Mouse (Mus musculus): ENCODE measurements around the gene Nsun2. TPM values are rescaled to one million over a fixed set of nuclear protein-coding genes. Genes with fewer than 3 reads are reported as not detected.

The Nsun2 gene
- polyA plus RNA-seq, 1 experiment from 2014 or later, result 119 TPM

GRCm38 (mm10) chr13:69502863-69503262 is 30.7 kb upstream of the Nsun2 start:
- no peak overlapping the region for H3K9ac ChIP-seq
- 81% methylated on average over 5 of the region's 5 CpGs for WGBS
- H3K27ac ChIP-seq (replicated peaks), result no peak overlapping the region
- ATAC-seq (ENCODE audit: insufficient number of reproducible peaks, low FRiP score, low TSS enrichment, low read depth), result no peak
- peaks cover 91% of the 10 kb centered on the region for H3K36me3 ChIP-seq
- no peaks in the 10 kb centered on the region for H3K9me3 ChIP-seq (replicated peaks)
- no peak overlapping the region for H3K4me2 ChIP-seq (replicated peaks)
- H3K27me3 ChIP-seq, result no peaks in the 10 kb centered on the region
- H3K4me1 ChIP-seq, result no peaks in the 10 kb centered on the region
- no peak overlapping the region for H3K4me3 ChIP-seq (replicated peaks)

- no peak overlapping the region for H3K9ac ChIP-seq
- H3K9me3 ChIP-seq (replicated peaks), result no peaks in the 10 kb centered on the region
- H3K4me3 ChIP-seq (replicated peaks), result no peak overlapping the region
- H3K4me2 ChIP-seq (replicated peaks), result no peak overlapping the region
- H3K27ac ChIP-seq (replicated peaks), result no peak overlapping the region
- 89% methylated on average over 12 of the region's 12 CpGs for WGBS
- H3K4me1 ChIP-seq, result no peaks in the 10 kb centered on the region
- H3K36me3 ChIP-seq, result peaks cover 77% of the 10 kb centered on the region
- no peak for ATAC-seq (ENCODE audit: insufficient number of reproducible peaks, low FRiP score, low TSS enrichment, low read depth)
- no peaks in the 10 kb centered on the region for H3K27me3 ChIP-seq
These were observed 27.0 kb upstream of the Nsun2 start for GRCm38 (mm10) chr13:69506341-69507086.

- WGBS, result 96% methylated on average over 3 of the region's 3 CpGs
- Histone ChIP-seq H3K4me2 (replicated peaks) (no peak overlapping the region), H3K36me3 (peaks cover 77% of the 10 kb centered on the region), H3K9me3 (replicated peaks) (no peaks in the 10 kb centered on the region), H3K4me3 (replicated peaks) (no peak overlapping the region), H3K27me3 (no peaks in the 10 kb centered on the region), H3K27ac (replicated peaks) (no peak overlapping the region), H3K4me1 (no peaks in the 10 kb centered on the region), H3K9ac (no peak overlapping the region)
- no peak for ATAC-seq (ENCODE audit: insufficient number of reproducible peaks, low FRiP score, low TSS enrichment, low read depth)
These were observed 25.9 kb upstream of the Nsun2 start for GRCm38 (mm10) chr13:69507666-69508065.

- Histone ChIP-seq H3K27me3 (no peaks in the 10 kb centered on the region), H3K27ac (replicated peaks) (no peak overlapping the region), H3K4me1 (no peaks in the 10 kb centered on the region), H3K9ac (no peak overlapping the region), H3K4me3 (replicated peaks) (no peak overlapping the region), H3K36me3 (peaks cover 65% of the 10 kb centered on the region), H3K9me3 (replicated peaks) (no peaks in the 10 kb centered on the region), H3K4me2 (replicated peaks) (no peak overlapping the region)
- no peak for ATAC-seq (ENCODE audit: insufficient number of reproducible peaks, low FRiP score, low TSS enrichment, low read depth)
- WGBS, result 53% methylated on average over 9 of the region's 9 CpGs
These were observed 23.9 kb upstream of the Nsun2 start for GRCm38 (mm10) chr13:69509391-69510244.

- H3K27ac ChIP-seq (replicated peaks), result no peak overlapping the region
- H3K36me3 ChIP-seq, result peaks cover 29% of the 10 kb centered on the region
- no peak overlapping the region for H3K9ac ChIP-seq
- WGBS, result 51% methylated on average over 3 of the region's 3 CpGs
- H3K4me2 ChIP-seq (replicated peaks), result no peak overlapping the region
- no peak overlapping the region for H3K4me3 ChIP-seq (replicated peaks)
- H3K27me3 ChIP-seq, result no peaks in the 10 kb centered on the region
- no peaks in the 10 kb centered on the region for H3K9me3 ChIP-seq (replicated peaks)
- peaks cover 7% of the 10 kb centered on the region for H3K4me1 ChIP-seq
- no peak for ATAC-seq (ENCODE audit: insufficient number of reproducible peaks, low FRiP score, low TSS enrichment, low read depth)
These were observed 18.5 kb upstream of the Nsun2 start for GRCm38 (mm10) chr13:69515091-69515490.

GRCm38 (mm10) chr13:69517445-69517844 is 16.1 kb upstream of the Nsun2 start:
- Histone ChIP-seq H3K9me3 (replicated peaks) (no peaks in the 10 kb centered on the region), H3K4me2 (replicated peaks) (no peak overlapping the region), H3K27me3 (no peaks in the 10 kb centered on the region), H3K4me3 (replicated peaks) (no peak overlapping the region), H3K27ac (replicated peaks) (no peak overlapping the region), H3K4me1 (peaks cover 13% of the 10 kb centered on the region), H3K9ac (no peak overlapping the region), H3K36me3 (peaks cover 13% of the 10 kb centered on the region; the same call in 1 of the 2 replicates)
- ATAC-seq (ENCODE audit: insufficient number of reproducible peaks, low FRiP score, low TSS enrichment, low read depth), result no peak
- WGBS, result 67% methylated on average over 6 of the region's 6 CpGs

- no peaks in the 10 kb centered on the region for H3K27me3 ChIP-seq
- H3K4me1 ChIP-seq, result peaks cover 25% of the 10 kb centered on the region
- H3K4me3 ChIP-seq (replicated peaks), result no peak overlapping the region
- no peak overlapping the region for H3K9ac ChIP-seq
- H3K27ac ChIP-seq (replicated peaks), result no peak overlapping the region
- H3K36me3 ChIP-seq, result 0 out of 2 replicates have a peak, but pooled peaks cover 5% of the 10 kb centered on the region
- H3K9me3 ChIP-seq (replicated peaks), result no peaks in the 10 kb centered on the region
- ATAC-seq (ENCODE audit: insufficient number of reproducible peaks, low FRiP score, low TSS enrichment, low read depth), result no peak
- WGBS, result 77% methylated on average over 6 of the region's 6 CpGs
- no peak overlapping the region for H3K4me2 ChIP-seq (replicated peaks)
These were observed 14.4 kb upstream of the Nsun2 start for GRCm38 (mm10) chr13:69519137-69519536.

- Histone ChIP-seq H3K9ac (no peak overlapping the region), H3K4me1 (peaks cover 44% of the 10 kb centered on the region)
These were observed 11.3 kb upstream of the Nsun2 start for GRCm38 (mm10) chr13:69522161-69522791.

GRCm38 (mm10) chr13:69523444-69524157 is 9.9 kb upstream of the Nsun2 start:
- H3K4me3 ChIP-seq (replicated peaks), result no peak overlapping the region
- H3K9ac ChIP-seq, result no peak overlapping the region
- no peak for ATAC-seq (ENCODE audit: insufficient number of reproducible peaks, low FRiP score, low TSS enrichment, low read depth)
- no peak overlapping the region for H3K27ac ChIP-seq (replicated peaks)
- 61% methylated on average over 14 of the region's 14 CpGs for WGBS
- H3K36me3 ChIP-seq, result no peaks in the 10 kb centered on the region
- H3K4me1 ChIP-seq, result peaks cover 47% of the 10 kb centered on the region
- H3K27me3 ChIP-seq, result no peaks in the 10 kb centered on the region
- no peak overlapping the region for H3K4me2 ChIP-seq (replicated peaks)
- H3K9me3 ChIP-seq (replicated peaks), result no peaks in the 10 kb centered on the region

More at GRCm38 (mm10) chr13:69522161-69522791, 11.3 kb upstream of the Nsun2 start:
- Histone ChIP-seq H3K36me3 (no peaks in the 10 kb centered on the region), H3K27me3 (no peaks in the 10 kb centered on the region), H3K4me2 (replicated peaks) (no peak overlapping the region), H3K4me3 (replicated peaks) (no peak overlapping the region), H3K9me3 (replicated peaks) (no peaks in the 10 kb centered on the region), H3K27ac (replicated peaks) (no peak overlapping the region)
- no peak for ATAC-seq (ENCODE audit: insufficient number of reproducible peaks, low FRiP score, low TSS enrichment, low read depth)
- 91% methylated on average over 1 of the region's 1 CpGs for WGBS

GRCm38 (mm10) chr13:69524158-69524530 is 9.4 kb upstream of the Nsun2 start:
- peaks cover 50% of the 10 kb centered on the region for H3K4me1 ChIP-seq
- H3K27ac ChIP-seq (replicated peaks), result no peak overlapping the region
- 75% methylated on average over 2 of the region's 2 CpGs for WGBS
- H3K36me3 ChIP-seq, result no peaks in the 10 kb centered on the region
- H3K27me3 ChIP-seq, result no peaks in the 10 kb centered on the region
- H3K4me2 ChIP-seq (replicated peaks), result no peak overlapping the region
- H3K9me3 ChIP-seq (replicated peaks), result no peaks in the 10 kb centered on the region
- no peak overlapping the region for H3K9ac ChIP-seq
- no peak for ATAC-seq (ENCODE audit: insufficient number of reproducible peaks, low FRiP score, low TSS enrichment, low read depth)
- no peak overlapping the region for H3K4me3 ChIP-seq (replicated peaks)

- Histone ChIP-seq H3K9me3 (replicated peaks) (no peaks in the 10 kb centered on the region), H3K4me2 (replicated peaks) (no peak overlapping the region), H3K9ac (no peak overlapping the region), H3K4me3 (replicated peaks) (no peak overlapping the region), H3K27ac (replicated peaks) (no peak overlapping the region), H3K4me1 (peaks cover 61% of the 10 kb centered on the region), H3K27me3 (no peaks in the 10 kb centered on the region), H3K36me3 (peaks cover 8% of the 10 kb centered on the region; the same call in 1 of the 2 replicates)
- ATAC-seq (ENCODE audit: insufficient number of reproducible peaks, low FRiP score, low TSS enrichment, low read depth), result no peak
- WGBS, result 66% methylated on average over 4 of the region's 4 CpGs
These were observed 7.7 kb upstream of the Nsun2 start for GRCm38 (mm10) chr13:69525867-69526266.

All from embryonic facial prominence, embryonic 15.5 days (tissue).